ENCODE assay signal across 30 mouse cellular contexts in the genomic region with DNA sequence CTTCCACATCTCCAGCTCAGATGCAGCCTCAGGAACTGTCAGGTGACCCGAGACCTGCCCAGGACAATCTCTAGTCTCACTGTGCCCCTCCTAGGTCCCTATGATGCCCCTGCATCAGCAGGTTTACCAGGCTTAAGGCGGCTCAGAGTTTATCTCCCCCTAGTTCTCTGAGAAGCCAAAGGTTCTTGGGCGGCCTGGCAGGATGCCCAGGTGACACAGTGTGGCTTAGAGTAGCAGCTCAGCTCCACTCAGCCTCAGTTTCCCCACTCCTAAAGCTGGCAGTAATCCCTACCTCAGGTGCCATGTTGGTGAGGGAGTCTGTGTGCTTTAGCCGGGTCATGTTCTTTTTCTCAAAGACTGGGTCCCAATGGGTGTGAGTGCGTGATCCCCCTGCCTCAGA. TPM values are rescaled to one million over a fixed set of nuclear protein-coding genes. Genes with fewer than 3 reads are reported as not detected.
A peak's percentile ranks its signal among the peaks of the same experiment; 100 is the strongest.
DNase-seq lines count a peak whose midpoint lies in the region; ATAC-seq and TF ChIP-seq lines count a peak whose summit lies in the region.
"Had no signal": no experiment of that assay in that cellular context is flagged by ENCODE, and none has a peak within 500 bp of the region (broad histone marks: within the 10 kb centered on the region; RNA-seq: fewer than 3 reads in every experiment).

No protein-coding gene starts in this region.

- H3K9ac ChIP-seq in intestine, postnatal 0 days (ENCODE audit: low read depth, low read length): no peak overlapping the region
- H3K9ac ChIP-seq in intestine, embryonic 15.5 days: no peak overlapping the region
- H3K9ac ChIP-seq: heart, embryonic 13.5 days; hindbrain, embryonic 12.5 days; midbrain, embryonic 15.5 days; neural tube, embryonic 13.5 days had no signal

- no peak overlapping the region for H3K27ac ChIP-seq in intestine, postnatal 0 days (ENCODE audit: low read depth, low read length)
- no peak overlapping the region for H3K27ac ChIP-seq in intestine, embryonic 15.5 days
- peak overlapping the region; percentile 39; the same call in 1 of the 2 replicates for H3K27ac ChIP-seq in thymus, adult 2 months (ENCODE audit: control insufficient read depth, insufficient read depth, low read length)
- H3K27ac ChIP-seq: embryonic facial prominence, embryonic 10.5 days; heart, adult 2 months; heart, embryonic 13.5 days; hindbrain, embryonic 12.5 days; kidney, postnatal 0 days; limb, embryonic 10.5 days; midbrain, embryonic 15.5 days; neural tube, embryonic 13.5 days had no signal

- 0 out of 2 replicates have a peak overlapping the region, but pooled peaks have one; percentile 44 for H3K4me2 ChIP-seq in intestine, postnatal 0 days (replicated peaks; ENCODE audit: low read depth)
- no peak overlapping the region for H3K4me2 ChIP-seq in intestine, embryonic 15.5 days (replicated peaks)
- H3K4me2 ChIP-seq: heart, embryonic 13.5 days; hindbrain, embryonic 12.5 days; midbrain, embryonic 15.5 days; neural tube, embryonic 13.5 days had no signal

- H3K4me3 ChIP-seq in intestine, postnatal 0 days (ENCODE audit: low read depth, low read length): no peak overlapping the region
- H3K4me3 ChIP-seq in intestine, embryonic 15.5 days (replicated peaks): no peak overlapping the region
- H3K4me3 ChIP-seq in thymus, adult 2 months (ENCODE audit: control insufficient read depth, insufficient read depth, low read length): peak overlapping the region; percentile 58
- H3K4me3 ChIP-seq: embryonic facial prominence, embryonic 10.5 days; heart, adult 2 months; heart, embryonic 13.5 days; hindbrain, embryonic 12.5 days; limb, embryonic 10.5 days; midbrain, embryonic 15.5 days; neural tube, embryonic 13.5 days had no signal

- H3K9me3 ChIP-seq in intestine, postnatal 0 days (ENCODE audit: control insufficient read depth): no peaks in the 10 kb centered on the region
- no peaks in the 10 kb centered on the region for H3K9me3 ChIP-seq in intestine, embryonic 15.5 days
- H3K9me3 ChIP-seq: embryonic facial prominence, embryonic 10.5 days; heart, embryonic 13.5 days; hindbrain, embryonic 12.5 days; limb, embryonic 10.5 days; midbrain, embryonic 15.5 days; neural tube, embryonic 13.5 days had no signal

- 77% methylated on average over 5 of the region's 5 CpGs for WGBS in intestine, postnatal 0 days
- WGBS in intestine, embryonic 15.5 days: 79% methylated on average over 5 of the region's 5 CpGs
- 77% methylated on average over 5 of the region's 5 CpGs for WGBS in thymus, adult 2 months

- no peak for TF ChIP-seq POLR2A in thymus, adult 2 months (IDR thresholded peaks at IDR 0.05; ENCODE audit: control insufficient read depth, extremely low read depth, insufficient read depth, low read length, poor library complexity)

- H3K4me1 ChIP-seq in intestine, postnatal 0 days (replicated peaks; ENCODE audit: control insufficient read depth, insufficient read depth, low read length): no peaks in the 10 kb centered on the region
- no peaks in the 10 kb centered on the region for H3K4me1 ChIP-seq in intestine, embryonic 15.5 days (replicated peaks)
- H3K4me1 ChIP-seq in thymus, adult 2 months (replicated peaks; ENCODE audit: control insufficient read depth, insufficient read depth, low read length): peaks cover 52% of the 10 kb centered on the region
- H3K4me1 ChIP-seq: hindbrain, embryonic 12.5 days; midbrain, embryonic 15.5 days; neural tube, embryonic 13.5 days had no signal

- ATAC-seq in intestine, postnatal 0 days: no peak
- no peak for ATAC-seq in intestine, embryonic 15.5 days
- 0 out of 2 replicates have a peak, but pooled peaks have one; percentile 13 for ATAC-seq in megakaryocyte-erythroid progenitor cell, adult 5-6 weeks (replicated peaks; ENCODE audit: low FRiP score, low TSS enrichment, poor library complexity, severe bottlenecking)
- ATAC-seq: midbrain, embryonic 15.5 days had no signal

- no peaks in the 10 kb centered on the region for H3K27me3 ChIP-seq in intestine, postnatal 0 days (replicated peaks; ENCODE audit: control insufficient read depth, insufficient read depth, low read length)
- no peaks in the 10 kb centered on the region for H3K27me3 ChIP-seq in intestine, embryonic 15.5 days (replicated peaks)
- no peaks in the 10 kb centered on the region for H3K27me3 ChIP-seq in thymus, adult 2 months (ENCODE audit: control insufficient read depth, insufficient read depth, low read length)
- H3K27me3 ChIP-seq: heart, embryonic 13.5 days; hindbrain, embryonic 12.5 days; midbrain, embryonic 15.5 days; neural tube, embryonic 13.5 days had no signal

- H3K36me3 ChIP-seq in intestine, postnatal 0 days (ENCODE audit: control insufficient read depth, insufficient read depth): no peaks in the 10 kb centered on the region
- no peaks in the 10 kb centered on the region for H3K36me3 ChIP-seq in intestine, embryonic 15.5 days
- no peaks in the 10 kb centered on the region for H3K36me3 ChIP-seq in thymus, adult 2 months (ENCODE audit: control insufficient read depth, insufficient read depth, low read length)
- H3K36me3 ChIP-seq: embryonic facial prominence, embryonic 10.5 days; heart, embryonic 13.5 days; hindbrain, embryonic 12.5 days; limb, embryonic 10.5 days; midbrain, embryonic 15.5 days; neural tube, embryonic 13.5 days had no signal

- no peak for TF ChIP-seq CTCF in intestine, postnatal 0 days (IDR thresholded peaks at IDR 0.05; ENCODE audit: low read depth)
- TF ChIP-seq CTCF in thymus, adult 2 months (IDR thresholded peaks at IDR 0.05; ENCODE audit: borderline replicate concordance, control insufficient read depth, extremely low read depth, insufficient read depth, low read length, poor library complexity): no peak

- no peak for DNase-seq in thymus, adult 2 months
- DNase-seq in thymus, postnatal 4 days: no peak
- DNase-seq in cerebellum, postnatal 10 days: no peak
- DNase-seq in kidney, postnatal 4 days: no peak
- DNase-seq: adrenal gland, adult 8-10 months; cerebellum, adult 8-10 months; gastrocnemius, postnatal 25 days; heart, adult 2 months; heart, postnatal 14 days; kidney, adult 2 months; lung, adult 2 months; lung, postnatal 14 days; retina, postnatal 1 day had no signal

RNA-seq across cellular contexts. Expression of a gene that starts 0.7 kb away (rescaled TPM):
- 0.66 and 0.78 TPM in 2 replicates for polyA plus RNA-seq in intestine, postnatal 0 days (2015; fragmentation: Nextera tagmentation; extraction: Ambion mirVana)
- 0.20 TPM in 2 replicates for polyA plus RNA-seq in intestine, embryonic 15.5 days (2015; fragmentation: Nextera tagmentation; extraction: Ambion mirVana)
- 27.6 and 28.1 TPM in 2 replicates for polyA plus RNA-seq in thymus, adult 2 months (2012; rRNA removed)
- 2.3 and 4.2 TPM in 2 replicates for total RNA-seq in megakaryocyte-erythroid progenitor cell, adult 5-6 weeks (2014; fragmentation: Nextera tagmentation)
- 1.8 and 2.0 TPM in 2 replicates for total RNA-seq in megakaryocyte-erythroid progenitor cell, adult 5-6 weeks (2017)
- total RNA-seq: gastrocnemius, postnatal 25 days; layer of hippocampus, postnatal 14 days; left cerebral cortex, adult 8-10 months had no signal
- polyA plus RNA-seq: embryonic facial prominence, embryonic 10.5 days; stomach, embryonic 14.5 days had no signal

RNA-seq across cellular contexts. Expression of a gene that starts 18.5 kb away (rescaled TPM):
- 0.10 TPM in 1 of 2 replicates, not detected in the other for polyA plus RNA-seq in intestine, postnatal 0 days (2015; fragmentation: Nextera tagmentation; extraction: Ambion mirVana)
- polyA plus RNA-seq in intestine, embryonic 15.5 days (2015; fragmentation: Nextera tagmentation; extraction: Ambion mirVana): not detected in 2 replicates
- 0.52 and 0.74 TPM in 2 replicates for polyA plus RNA-seq in thymus, adult 2 months (2012; rRNA removed)
- total RNA-seq in megakaryocyte-erythroid progenitor cell, adult 5-6 weeks (2014; fragmentation: Nextera tagmentation): not detected in 2 replicates
- not detected in 2 replicates for total RNA-seq in megakaryocyte-erythroid progenitor cell, adult 5-6 weeks (2017)
- total RNA-seq: adrenal gland, adult 8-10 months; gastrocnemius, postnatal 25 days; heart, adult 2 months; heart, postnatal 14 days; layer of hippocampus, postnatal 14 days; left cerebral cortex, adult 8-10 months; liver, adult 2 months had no signal
- polyA plus RNA-seq: activated CD4-positive, CD25-positive, alpha-beta regulatory T cell, adult 4 months; cortical plate, adult 2 months; embryonic facial prominence, embryonic 10.5 days; forebrain, embryonic 11.5 days; heart, adult 2 months; heart, embryonic 13.5 days; kidney, adult 2 months; kidney, postnatal 0 days; limb, embryonic 10.5 days; liver, adult 2 months; lung, adult 2 months; stomach, embryonic 14.5 days had no signal

RNA-seq across cellular contexts. Expression of a gene that starts 27.1 kb away (rescaled TPM):
- 0.23 and 0.41 TPM in 2 replicates for polyA plus RNA-seq in intestine, postnatal 0 days (2015; fragmentation: Nextera tagmentation; extraction: Ambion mirVana)
- polyA plus RNA-seq in intestine, embryonic 15.5 days (2015; fragmentation: Nextera tagmentation; extraction: Ambion mirVana): 0.54 and 0.60 TPM in 2 replicates
- 18.5 and 22.4 TPM in 2 replicates for polyA plus RNA-seq in thymus, adult 2 months (2012; rRNA removed)
- 1.7 and 2.0 TPM in 2 replicates for total RNA-seq in megakaryocyte-erythroid progenitor cell, adult 5-6 weeks (2014; fragmentation: Nextera tagmentation)
- total RNA-seq in megakaryocyte-erythroid progenitor cell, adult 5-6 weeks (2017): 0.72 and 1.3 TPM in 2 replicates
- polyA plus RNA-seq: limb, embryonic 10.5 days had no signal

RNA-seq across cellular contexts. Expression of a gene that starts 35.5 kb away (rescaled TPM):
- polyA plus RNA-seq in intestine, postnatal 0 days (2015; fragmentation: Nextera tagmentation; extraction: Ambion mirVana): 1.0 and 1.2 TPM in 2 replicates
- 0.67 and 0.71 TPM in 2 replicates for polyA plus RNA-seq in intestine, embryonic 15.5 days (2015; fragmentation: Nextera tagmentation; extraction: Ambion mirVana)
- polyA plus RNA-seq in thymus, adult 2 months (2012; rRNA removed): 6.3 and 7.7 TPM in 2 replicates
- 5.3 and 8.3 TPM in 2 replicates for total RNA-seq in megakaryocyte-erythroid progenitor cell, adult 5-6 weeks (2014; fragmentation: Nextera tagmentation)
- 3.1 and 26.4 TPM in 2 replicates for total RNA-seq in megakaryocyte-erythroid progenitor cell, adult 5-6 weeks (2017)
- total RNA-seq: gastrocnemius, postnatal 25 days had no signal

Comparison
In these comparisons a context has a peak if more than half of its experiments do, and no peak if none do; other contexts are left out.
1. RNA of a gene that starts 0.7 kb away (polyA plus RNA-seq): 27.6 to 28.1 TPM in thymus, adult 2 months; 0.66 to 0.78 TPM in intestine, postnatal 0 days and 0.20 TPM in intestine, embryonic 15.5 days; every median in the first group is over 10 times any median in the second.
2. RNA of a gene that starts 27.1 kb away (polyA plus RNA-seq): 18.5 to 22.4 TPM in thymus, adult 2 months; 0.54 to 0.60 TPM in intestine, embryonic 15.5 days and 0.23 to 0.41 TPM in intestine, postnatal 0 days; every median in the first group is over 10 times any median in the second.